Mouse (Mus musculus) ES-Bruce4 (cell line): ENCODE data around the gene Ndufaf1.

Experiments used
- EP300 ChIP-seq: IDR thresholded peaks from 2 replicates; pipeline ENCODE4 v1.6.1; 2011; ENCODE audit warnings: low read depth, low read length; ENCODE audit not compliant: insufficient read depth
- POLR2A ChIP-seq: IDR thresholded peaks from one replicate; pipeline ENCODE4 v1.8.1; 2011; ENCODE audit warnings: low read length; ENCODE audit not compliant: insufficient read depth

DNA sequence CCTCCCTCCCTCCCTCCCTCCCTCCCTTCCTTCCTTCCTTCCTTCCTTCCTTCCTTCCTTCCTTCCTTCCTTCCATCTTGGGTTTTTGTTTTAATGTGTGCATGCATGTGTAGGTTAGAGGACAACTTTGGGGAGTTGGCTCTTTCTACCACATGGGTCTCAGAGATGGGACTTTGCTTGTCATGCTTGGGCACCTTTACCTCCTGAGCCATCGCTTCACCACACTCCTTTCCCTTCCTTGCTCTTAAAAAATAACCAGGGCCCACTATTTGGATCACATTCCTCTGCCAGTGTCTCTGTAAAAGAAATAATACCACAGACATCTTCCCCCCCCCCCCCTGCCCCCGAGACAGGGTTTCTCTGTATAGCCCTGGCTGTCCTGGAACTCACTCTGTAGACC, 21.1 kb upstream of the Ndufaf1 start:
- no peak for TF ChIP-seq EP300
- TF ChIP-seq POLR2A = no peak
